Mouse (Mus musculus): ENCODE data around the gene Tecpr2.

Gene Tecpr2

DNA sequence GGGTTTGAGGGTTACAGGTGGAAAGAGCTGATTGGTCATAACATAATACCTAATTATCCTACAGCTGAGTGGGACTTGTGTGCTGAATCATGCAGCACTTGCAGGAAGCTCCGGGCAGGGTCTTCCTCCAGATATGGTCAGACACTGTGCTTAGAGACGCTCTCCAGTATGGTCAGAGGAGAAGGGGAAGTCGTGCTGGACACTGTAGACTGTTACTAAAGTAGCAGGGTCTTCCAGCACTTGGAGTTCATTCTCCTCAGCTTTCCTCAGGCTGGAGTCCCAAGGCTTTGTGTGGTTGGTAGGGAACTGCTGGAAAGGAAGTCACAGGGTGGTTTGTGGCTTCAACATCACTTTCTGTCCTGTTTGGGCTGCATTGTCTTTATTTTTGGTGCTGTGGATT is 18.8 kb downstream of the Tecpr2 start:
- no peak for TF ChIP-seq GATA4 (IDR thresholded peaks at IDR 0.05; ENCODE audit: insufficient replicate concordance, low read length)

DNA sequence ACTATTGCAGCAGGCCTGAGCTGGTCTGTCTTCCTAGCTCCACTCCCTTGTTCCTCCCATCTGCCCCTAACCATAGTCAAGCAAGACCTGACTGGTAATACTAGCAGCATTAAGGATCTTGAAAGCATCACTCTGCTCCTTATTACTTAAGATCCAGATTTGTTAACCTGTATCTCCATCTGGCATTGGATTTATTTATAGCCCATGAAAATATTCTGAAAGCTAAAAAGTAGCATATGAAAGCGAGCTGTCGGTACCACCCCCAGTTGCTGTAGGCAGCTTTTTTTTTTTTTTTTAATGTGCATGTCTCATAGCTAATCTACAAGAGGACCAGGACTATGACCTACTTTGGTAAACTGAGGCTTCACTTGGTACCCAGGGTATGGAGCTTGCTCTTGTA is 20.9 kb downstream of the Tecpr2 start:
- TF ChIP-seq GATA4 (IDR thresholded peaks at IDR 0.05; ENCODE audit: insufficient replicate concordance, low read length): no peak

DNA sequence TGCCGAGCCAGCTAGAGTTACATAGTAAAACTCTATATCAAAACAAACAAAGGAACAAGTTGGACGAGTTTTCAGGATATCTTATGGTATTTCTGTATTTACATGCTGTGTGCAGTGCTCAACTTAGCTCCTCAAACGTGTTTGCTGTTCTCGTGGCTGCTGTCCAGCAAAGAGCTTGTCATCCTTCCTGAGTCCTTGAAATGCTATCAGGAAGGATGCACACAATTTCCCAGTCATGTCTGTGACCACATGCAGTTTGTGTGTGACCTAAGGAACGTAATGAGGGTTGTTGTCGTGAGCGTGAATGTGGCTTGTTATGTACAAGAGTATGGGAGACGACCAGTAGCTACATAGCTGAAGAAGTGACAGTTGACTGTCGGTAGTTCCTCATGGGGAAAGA is 26.7 kb downstream of the Tecpr2 start:
- TF ChIP-seq GATA4 (IDR thresholded peaks at IDR 0.05; ENCODE audit: insufficient replicate concordance, low read length): no peak

DNA sequence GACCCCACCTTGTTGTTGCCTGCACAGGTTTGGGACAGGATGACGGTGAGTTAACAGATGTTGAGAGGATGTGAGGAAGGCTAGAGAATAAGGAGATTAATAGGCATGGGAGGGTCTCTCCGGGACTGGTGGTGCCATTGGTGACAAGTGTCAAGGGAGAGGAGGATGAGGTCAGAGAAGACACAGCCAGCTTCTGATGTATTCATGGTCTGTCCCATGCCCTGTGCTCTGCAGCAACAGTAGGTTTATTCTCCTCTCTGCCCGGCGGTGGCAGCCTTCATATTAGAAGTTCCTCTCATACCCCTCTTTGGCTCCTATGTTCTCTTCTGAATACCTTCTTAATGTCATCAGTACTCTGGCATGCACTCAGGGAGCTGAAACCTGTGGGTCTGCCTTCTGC is 31.2 kb downstream of the Tecpr2 start:
- TF ChIP-seq GATA4 (IDR thresholded peaks at IDR 0.05; ENCODE audit: insufficient replicate concordance, low read length): no peak

DNA sequence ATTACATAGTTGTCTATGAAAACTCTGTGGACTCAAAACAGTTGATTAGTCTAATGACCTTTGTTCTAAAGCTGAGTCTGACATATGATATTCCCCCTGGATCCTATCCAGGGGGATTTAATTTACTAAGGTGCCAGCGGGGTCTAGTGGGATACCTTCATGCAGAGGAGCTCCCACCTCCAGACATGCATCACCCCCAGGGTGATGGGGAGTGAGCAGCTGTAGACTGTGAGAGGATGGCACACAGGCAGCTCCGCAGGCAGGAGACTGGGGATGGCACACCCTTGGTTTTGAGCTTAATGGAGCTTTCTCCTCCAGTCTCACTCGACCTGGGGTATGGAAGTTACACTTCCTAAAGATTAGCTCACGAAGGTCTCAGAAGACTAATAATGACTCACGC is 32.5 kb downstream of the Tecpr2 start:
- no peak for TF ChIP-seq GATA4 (IDR thresholded peaks at IDR 0.05; ENCODE audit: insufficient replicate concordance, low read length)

DNA sequence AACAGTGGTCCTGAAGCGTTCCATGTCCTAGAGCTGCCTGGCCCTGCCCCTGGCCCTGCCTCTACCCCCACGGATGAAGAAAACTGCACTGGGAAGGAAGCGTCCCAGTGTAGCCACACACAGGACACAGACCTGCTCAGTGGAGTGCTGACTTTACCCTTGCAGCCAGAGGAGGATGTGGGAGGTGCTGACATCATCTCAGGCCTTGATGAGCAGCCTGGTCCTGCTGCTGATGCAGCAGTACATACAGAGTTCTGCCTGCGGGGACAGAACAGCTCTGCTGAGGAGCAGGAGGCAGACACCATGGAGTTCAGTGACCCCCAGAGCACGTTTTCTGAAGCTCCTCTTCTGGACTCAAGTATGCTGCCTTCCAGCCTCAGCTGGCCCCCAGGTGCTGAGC is 43.8 kb downstream of the Tecpr2 start:
- no peak for TF ChIP-seq GATA4 (IDR thresholded peaks at IDR 0.05; ENCODE audit: insufficient replicate concordance, low read length)

DNA sequence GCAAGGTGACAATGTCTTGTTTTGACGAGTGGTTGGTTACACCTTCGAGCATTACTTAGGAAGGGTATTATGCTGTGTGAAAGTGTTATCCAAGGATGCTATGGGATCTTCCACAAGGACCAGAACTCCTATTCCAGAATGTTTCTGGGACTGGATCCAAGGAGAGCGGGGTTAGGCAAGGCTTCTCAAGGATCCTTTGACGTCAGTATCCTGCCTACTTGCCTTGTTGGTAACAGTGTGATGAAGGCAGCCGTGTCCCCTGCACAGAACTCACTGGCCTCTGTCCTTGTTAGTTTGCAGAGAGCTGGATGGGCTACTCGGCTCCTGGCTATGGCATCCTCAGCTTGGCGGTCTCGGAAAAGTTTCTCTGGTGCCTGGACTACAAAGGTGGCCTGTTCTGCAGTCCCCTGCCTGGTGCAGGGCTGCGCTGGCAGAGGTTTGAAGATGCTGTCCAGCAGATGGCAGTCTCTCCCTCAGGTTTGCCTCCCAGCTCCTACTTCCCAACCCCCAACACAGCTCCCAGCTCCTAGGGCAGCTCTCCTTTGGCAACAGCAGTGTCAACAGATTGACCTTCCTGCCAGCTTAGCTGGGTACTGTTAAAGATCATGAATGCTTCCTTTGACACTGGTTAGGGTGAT is 47.0 kb downstream of the Tecpr2 start:
- no peak for TF ChIP-seq GATA4 (IDR thresholded peaks at IDR 0.05; ENCODE audit: insufficient replicate concordance, low read length)

DNA sequence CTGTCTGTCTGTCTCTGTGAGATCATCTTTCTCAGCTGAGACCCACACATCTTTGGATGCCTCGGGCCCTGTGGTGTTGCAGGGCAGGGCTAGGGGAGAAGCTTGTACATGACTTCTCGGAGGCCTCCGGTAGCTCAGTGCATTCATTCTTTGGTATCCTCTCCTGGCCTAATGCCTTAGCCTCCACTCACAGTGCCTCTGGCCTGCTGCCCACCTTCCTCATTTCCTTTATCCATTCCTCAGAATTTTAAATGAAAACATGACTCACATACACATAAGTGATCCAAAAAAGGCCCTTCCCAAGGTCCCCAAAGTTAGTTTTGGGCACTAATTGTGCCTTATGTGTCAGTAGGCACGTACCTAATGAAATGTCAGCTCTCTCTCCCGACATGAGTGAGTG is 48.4 kb downstream of the Tecpr2 start:
- TF ChIP-seq GATA4 (IDR thresholded peaks at IDR 0.05; ENCODE audit: insufficient replicate concordance, low read length): no peak

DNA sequence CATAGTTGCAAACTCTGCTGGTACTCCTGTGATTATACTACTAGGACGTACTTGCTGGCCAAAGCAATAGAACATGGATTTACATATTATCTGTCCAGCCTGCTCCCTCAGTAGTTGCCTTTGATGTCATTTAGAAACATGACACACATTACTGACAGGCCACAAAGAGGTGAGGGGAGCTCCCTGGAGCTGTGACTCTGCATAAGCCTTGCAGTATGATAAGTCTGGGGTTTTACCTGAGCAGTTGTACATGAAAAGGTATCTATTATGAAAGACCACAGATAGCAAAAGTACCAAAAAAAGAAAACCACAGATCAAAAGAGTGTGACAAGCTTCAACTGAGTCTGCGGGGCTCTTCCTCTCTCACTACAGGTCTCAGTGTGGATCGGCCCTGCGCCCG is 50.3 kb downstream of the Tecpr2 start:
- TF ChIP-seq GATA4 (IDR thresholded peaks at IDR 0.05; ENCODE audit: insufficient replicate concordance, low read length): no peak

DNA sequence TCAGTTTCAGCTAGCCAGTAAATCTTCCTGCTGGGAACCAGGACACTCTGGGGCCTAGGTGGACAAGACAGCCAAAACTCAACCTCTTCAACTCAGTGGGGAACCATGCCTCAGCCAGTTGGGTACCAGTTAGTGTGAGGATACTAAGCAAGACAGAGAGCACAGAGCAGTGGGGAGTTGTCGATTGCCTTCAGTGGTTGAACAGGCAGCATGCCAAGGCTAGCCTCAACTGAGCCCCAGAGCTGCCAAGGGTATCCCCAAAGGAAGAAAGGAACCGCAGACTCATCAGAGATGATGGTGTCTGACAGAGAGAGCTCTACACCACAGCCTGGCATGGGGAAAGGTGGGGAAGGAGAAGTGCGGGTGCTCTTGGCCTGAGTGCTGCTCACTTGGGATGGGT is 51.8 kb downstream of the Tecpr2 start:
- TF ChIP-seq GATA4 (IDR thresholded peaks at IDR 0.05; ENCODE audit: insufficient replicate concordance, low read length): no peak

DNA sequence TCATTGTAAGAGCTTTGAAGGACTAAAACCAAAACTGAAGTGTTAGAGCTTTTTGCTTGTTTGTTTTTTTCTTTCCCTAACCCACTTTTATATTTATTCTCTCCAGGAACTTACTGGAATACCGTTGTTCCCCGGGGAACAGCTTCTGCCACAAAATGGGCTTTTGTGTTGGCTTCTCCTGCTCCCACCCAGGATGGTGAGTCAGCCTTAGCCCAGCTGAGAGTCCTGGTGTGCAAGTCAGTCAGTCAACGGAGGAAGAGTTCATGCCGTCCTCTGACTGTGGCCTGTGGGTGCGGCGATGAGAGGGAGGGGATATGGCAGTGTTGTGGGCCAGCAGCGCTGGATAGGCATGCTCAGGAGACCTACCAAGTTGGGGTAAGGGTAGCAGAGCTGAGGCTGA is 57.2 kb downstream of the Tecpr2 start:
- TF ChIP-seq GATA4 (IDR thresholded peaks at IDR 0.05; ENCODE audit: insufficient replicate concordance, low read length): no peak

DNA sequence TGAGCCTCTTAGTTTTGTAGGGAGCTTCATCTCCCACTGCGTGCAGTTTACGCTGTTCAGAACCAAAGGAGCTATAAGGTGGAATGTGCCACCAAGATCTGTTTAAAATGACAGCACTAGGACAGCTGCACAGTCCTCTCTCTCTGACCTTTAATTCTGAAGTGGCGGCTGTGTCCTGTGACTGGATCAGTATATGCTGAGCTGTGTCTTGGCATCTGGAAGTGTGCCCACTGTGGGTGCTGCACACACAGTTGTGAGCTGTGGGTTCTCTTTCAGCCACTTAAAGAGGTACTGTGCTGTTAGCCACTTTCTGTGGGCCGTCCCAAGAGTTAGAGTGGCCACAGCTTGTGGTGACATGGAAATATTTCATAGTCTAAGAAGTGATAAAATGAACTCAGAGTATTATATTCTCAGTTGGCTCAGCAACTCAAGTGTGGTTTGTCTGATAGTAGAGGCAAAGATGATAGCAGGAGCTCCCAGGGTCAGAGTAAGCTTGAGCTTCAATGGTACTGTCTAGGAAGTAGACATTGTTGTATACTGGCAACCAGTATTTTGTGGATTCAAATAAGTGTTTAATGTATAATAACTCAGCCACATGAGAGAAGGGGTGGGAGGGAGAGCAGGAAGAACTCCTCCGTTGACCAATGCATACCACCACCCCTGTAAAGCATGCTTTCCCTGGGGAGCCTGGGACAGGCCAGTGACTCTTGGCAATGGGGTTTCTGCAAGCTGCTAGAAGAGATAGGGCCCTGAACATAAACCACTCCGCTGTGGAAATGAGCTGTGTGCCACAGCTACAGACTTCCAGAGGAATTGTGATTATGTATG is 59.2 kb downstream of the Tecpr2 start:
- TF ChIP-seq GATA4 (IDR thresholded peaks at IDR 0.05; ENCODE audit: insufficient replicate concordance, low read length): no peak

DNA sequence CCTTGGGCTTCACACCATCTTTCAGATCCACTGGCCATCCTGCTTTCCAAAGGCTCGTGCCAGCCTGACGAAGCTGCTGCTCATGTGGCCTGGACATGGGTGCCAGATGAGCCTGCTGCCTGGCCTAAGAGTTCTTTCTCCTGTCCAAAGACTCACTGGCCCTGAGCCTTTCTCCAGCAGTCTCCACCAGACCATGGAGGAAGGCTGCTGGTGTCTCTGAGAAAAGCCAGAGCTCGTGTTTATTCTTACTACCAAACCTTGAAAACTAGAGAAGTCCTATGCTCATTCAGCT is 59.8 kb downstream of the Tecpr2 start:
- TF ChIP-seq GATA4 (IDR thresholded peaks at IDR 0.05; ENCODE audit: insufficient replicate concordance, low read length): no peak

DNA sequence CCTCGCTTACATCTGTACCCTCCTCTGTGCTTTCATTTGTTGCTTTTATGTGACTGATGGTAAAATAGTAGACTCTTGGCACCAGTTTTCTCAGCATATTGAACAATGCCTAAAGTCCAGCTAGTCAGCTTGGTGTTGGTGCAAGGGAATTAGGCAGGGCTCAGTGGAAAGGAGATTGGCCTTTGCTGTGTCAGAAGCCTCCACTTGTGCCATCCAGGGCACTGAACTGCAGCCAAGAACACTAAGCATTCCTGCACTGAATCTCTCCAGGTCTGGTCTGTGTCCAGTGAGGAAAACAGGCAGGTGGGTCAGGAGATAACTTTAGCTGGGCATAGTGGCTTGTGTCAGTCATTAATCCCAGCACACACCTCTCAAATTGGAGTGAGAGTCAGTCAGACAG is 60.3 kb downstream of the Tecpr2 start:
- no peak for TF ChIP-seq GATA4 (IDR thresholded peaks at IDR 0.05; ENCODE audit: insufficient replicate concordance, low read length)

DNA sequence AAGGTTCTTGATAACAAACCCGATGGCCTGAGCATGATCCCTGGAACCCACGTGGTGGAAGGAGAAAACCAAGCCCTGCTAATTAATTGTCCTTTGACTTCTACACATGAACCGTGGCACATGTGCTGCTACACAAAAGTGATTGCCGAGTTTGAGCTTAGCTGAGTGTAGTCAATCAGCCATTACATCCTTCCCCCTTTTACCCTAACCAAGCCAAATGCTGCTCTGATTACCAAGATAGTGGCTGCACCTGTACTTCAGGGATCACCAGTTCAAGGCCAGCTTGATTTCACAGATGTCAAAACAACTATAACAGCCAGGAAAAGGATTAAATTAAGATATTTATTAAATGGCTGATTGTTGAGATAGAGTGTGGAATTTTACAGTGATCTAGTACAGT is 61.1 kb downstream of the Tecpr2 start:
- no peak for TF ChIP-seq GATA4 (IDR thresholded peaks at IDR 0.05; ENCODE audit: insufficient replicate concordance, low read length)

DNA sequence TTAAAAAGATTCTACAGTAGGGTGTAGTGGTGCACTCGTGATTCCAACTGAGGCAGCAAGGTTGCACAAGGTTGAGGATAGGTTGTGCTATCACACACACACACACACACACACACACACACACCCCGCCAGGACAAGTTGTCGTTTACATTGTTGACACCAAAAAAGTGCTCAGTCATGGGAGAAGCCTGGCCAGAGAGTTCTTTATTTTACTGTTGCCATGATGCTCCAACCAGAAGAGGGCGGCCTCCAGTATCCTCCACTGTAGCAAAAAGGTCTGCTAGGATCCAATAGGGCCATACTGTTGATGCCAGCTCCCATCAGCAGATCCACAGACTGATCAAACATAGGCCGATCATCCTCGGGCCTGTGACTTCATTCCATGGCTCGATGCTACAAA is 62.2 kb downstream of the Tecpr2 start:
- TF ChIP-seq GATA4 (IDR thresholded peaks at IDR 0.05; ENCODE audit: insufficient replicate concordance, low read length): no peak
